Mouse (Mus musculus) kidney, adult 2 months (tissue): ENCODE measurements around the gene Sgtb. TPM values are rescaled to one million over a fixed set of nuclear protein-coding genes. Genes with fewer than 3 reads are reported as not detected.
A peak's percentile ranks its signal among the peaks of the same experiment; 100 is the strongest.

ENCODE experiments used
- DNase-seq: peaks from one replicate; pipeline ENCODE4 v3.0.0; 2021
- H3K27ac ChIP-seq: fragments of 200-500 bp; 2 replicates; pipeline ENCODE4 v1.5.1; 2012; ENCODE audit warnings: low read depth, low read length, control low read depth, inconsistent platforms; ENCODE audit not compliant: insufficient read depth
- H3K27me3 ChIP-seq: fragments of 200-500 bp; replicated peaks from 2 replicates; pipeline ENCODE4 v1.6.1; 2012; ENCODE audit warnings: mild to moderate bottlenecking, moderate library complexity, low read length, inconsistent platforms; ENCODE audit not compliant: control insufficient read depth, insufficient read depth
- H3K36me3 ChIP-seq: fragments of 200-500 bp; 2 replicates; pipeline ENCODE4 v1.6.1; 2012; ENCODE audit warnings: mild to moderate bottlenecking, moderate library complexity, low read length, inconsistent platforms; ENCODE audit not compliant: control insufficient read depth, insufficient read depth
- H3K4me1 ChIP-seq: fragments of 200-500 bp; 2 replicates; pipeline ENCODE4 v1.6.1; 2011; ENCODE audit warnings: low read length; ENCODE audit not compliant: control insufficient read depth, insufficient read depth
- H3K4me3 ChIP-seq: fragments of 200-500 bp; 2 replicates; pipeline ENCODE4 v1.5.1; 2011; ENCODE audit warnings: mild to moderate bottlenecking, low read depth, low read length, control low read depth; ENCODE audit not compliant: insufficient read depth
- CTCF ChIP-seq: fragments of 200-500 bp; conservative IDR thresholded peaks from 2 replicates; pipeline ENCODE4 v1.5.1; 2011; ENCODE audit warnings: low read depth, mild to moderate bottlenecking, control low read depth, low read length, moderate library complexity, mixed read lengths; ENCODE audit not compliant: insufficient read depth, insufficient read length
- POLR2A ChIP-seq: fragments of 200-500 bp; IDR thresholded peaks from one replicate; pipeline ENCODE4 v1.6.1; 2011; ENCODE audit warnings: low read depth, low read length, control low read depth
- WGBS: fragments of 180-500 bp; shearing (Covaris S2); methylation state at CpG from one replicate; pipeline ENCODE4 v1.1.7; 2018; 5-methylcytosine and 5-hydroxymethylcytosine counted together
- polyA plus RNA-seq: library from polyadenylated mRNA; depleted of rRNA; stranded (reverse); fragments of >200 nt; gene quantifications from 2 replicates; pipeline ENCODE4 v1.2.3, GENCODE M21; 2012

The Sgtb gene
- polyA plus RNA-seq, 1 experiment, result 1.3 TPM

GRCm38 (mm10) chr13:104094531-104095385 lies 14.8 kb upstream of the Sgtb start:
- H3K27me3 ChIP-seq, result no peaks in the 10 kb centered on the region
- no peaks in the 10 kb centered on the region for H3K36me3 ChIP-seq
- no peak overlapping the region for H3K27ac ChIP-seq
- H3K4me3 ChIP-seq, result no peak overlapping the region
- TF ChIP-seq POLR2A (no peak), CTCF (no peak)
- DNase-seq, result no peak
- no peaks in the 10 kb centered on the region for H3K4me1 ChIP-seq
- WGBS, result 78% methylated on average over 11 of the region's 11 CpGs

- TF ChIP-seq CTCF (no peak), POLR2A (no peak)
- WGBS, result 88% methylated on average over 7 of the region's 7 CpGs
- H3K27me3 ChIP-seq, result no peaks in the 10 kb centered on the region
- no peak for DNase-seq
- H3K36me3 ChIP-seq, result no peaks in the 10 kb centered on the region
- no peaks in the 10 kb centered on the region for H3K4me1 ChIP-seq
- no peak overlapping the region for H3K4me3 ChIP-seq
- H3K27ac ChIP-seq, result no peak overlapping the region
These were observed 13.6 kb upstream of the Sgtb start for GRCm38 (mm10) chr13:104095955-104096354.

GRCm38 (mm10) chr13:104097190-104097589 lies 12.4 kb upstream of the Sgtb start:
- TF ChIP-seq POLR2A (no peak), CTCF (no peak)
- H3K36me3 ChIP-seq, result no peaks in the 10 kb centered on the region
- H3K27ac ChIP-seq, result no peak overlapping the region
- H3K4me1 ChIP-seq, result no peaks in the 10 kb centered on the region
- WGBS, result 95% methylated on average over 7 of the region's 7 CpGs
- no peaks in the 10 kb centered on the region for H3K27me3 ChIP-seq
- no peak overlapping the region for H3K4me3 ChIP-seq
- DNase-seq, result no peak

DNA sequence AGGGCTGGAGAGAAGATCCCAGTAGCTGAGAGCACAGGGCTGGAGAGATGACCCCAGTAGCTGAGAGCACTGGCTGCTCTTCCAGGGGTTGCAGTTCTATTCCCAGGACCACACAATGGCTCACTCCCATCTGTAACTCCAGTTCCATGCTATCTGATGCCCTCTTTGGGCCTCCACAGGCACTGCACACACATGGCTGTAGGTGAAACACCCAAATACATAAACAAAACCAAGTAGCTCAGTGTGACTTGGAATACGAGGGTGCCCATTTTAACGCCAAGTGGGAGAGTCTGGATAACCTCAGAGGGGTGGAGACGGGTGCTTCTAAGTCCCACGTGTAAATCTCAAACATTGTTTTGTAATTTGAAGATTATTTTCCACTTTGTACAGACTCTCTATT lies 9.1 kb upstream of the Sgtb start:
- Histone ChIP-seq H3K4me3 (no peak overlapping the region), H3K27ac (no peak overlapping the region), H3K36me3 (no peaks in the 10 kb centered on the region), H3K4me1 (no peaks in the 10 kb centered on the region), H3K27me3 (no peaks in the 10 kb centered on the region)
- no peak for DNase-seq
- TF ChIP-seq POLR2A, result no peak
- 0 out of 2 replicates have a peak, but pooled peaks have one; percentile 4 for TF ChIP-seq CTCF
- WGBS, result 92% methylated on average over 4 of the region's 4 CpGs

DNA sequence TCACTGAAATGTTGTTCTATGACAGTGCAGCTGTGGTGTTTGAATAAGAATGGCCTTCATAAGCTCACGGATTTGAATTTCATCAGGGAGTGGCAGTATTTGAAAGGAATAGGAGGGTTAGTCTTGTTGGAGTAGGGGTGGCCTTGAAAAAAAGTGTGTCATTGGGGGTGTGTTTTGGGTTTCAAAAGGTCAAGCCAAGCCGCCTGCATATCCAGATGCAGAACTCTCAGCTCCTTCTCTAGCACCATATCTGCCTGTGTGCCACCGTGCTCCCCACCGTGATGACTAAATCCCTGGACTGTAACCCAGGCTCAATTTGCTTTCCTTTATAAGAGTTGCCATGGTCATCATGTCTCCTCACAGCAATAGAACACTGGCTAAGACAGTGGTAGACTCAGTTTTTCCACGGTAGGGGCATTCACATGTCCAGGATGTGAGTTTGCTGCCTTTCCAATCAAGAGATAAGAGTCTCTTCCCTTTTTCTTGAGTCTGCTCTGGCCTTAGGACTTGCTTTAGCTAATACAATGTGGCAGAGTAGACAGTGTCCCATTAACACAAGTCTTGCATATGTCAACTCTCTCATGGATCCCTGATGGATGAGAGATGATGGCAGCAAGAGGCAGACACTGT lies 7.8 kb upstream of the Sgtb start:
- Histone ChIP-seq H3K4me1 (no peaks in the 10 kb centered on the region), H3K36me3 (no peaks in the 10 kb centered on the region), H3K27ac (no peak overlapping the region), H3K4me3 (no peak overlapping the region), H3K27me3 (no peaks in the 10 kb centered on the region)
- WGBS, result 92% methylated on average over 5 of the region's 5 CpGs
- no peak for DNase-seq
- no peak for TF ChIP-seq CTCF
- TF ChIP-seq POLR2A, result no peak

DNA sequence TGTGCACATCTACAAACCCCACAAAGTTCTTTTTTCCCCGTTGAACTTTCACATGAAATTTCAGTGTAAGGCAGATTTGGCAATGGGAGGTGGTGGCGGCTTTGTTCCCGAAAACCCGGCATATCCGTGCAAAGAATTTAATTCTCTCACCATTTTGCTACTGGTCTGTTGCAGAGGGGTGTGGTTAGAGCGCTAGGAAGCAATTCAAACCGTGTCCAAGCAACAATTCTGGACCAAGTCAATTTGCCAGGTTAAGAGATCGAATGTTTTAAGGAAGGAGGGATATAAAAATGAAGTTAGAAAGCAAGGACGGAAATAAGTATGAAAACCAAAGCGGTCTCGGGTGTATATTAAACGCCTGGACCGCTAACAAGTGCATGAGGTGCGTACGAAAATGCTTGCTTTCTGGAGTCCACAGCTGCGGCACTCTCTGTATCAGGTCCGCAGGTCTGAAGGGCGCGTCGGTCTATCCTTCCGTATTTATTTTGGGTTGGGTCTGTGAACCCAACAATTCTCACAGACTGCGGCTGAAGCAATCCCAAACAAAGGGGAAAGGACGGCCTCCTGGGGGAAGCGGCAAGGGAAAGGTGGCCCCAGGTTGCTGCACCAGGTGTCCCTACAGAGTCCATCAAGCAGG lies 772 bp upstream of the Sgtb start:
- peak overlapping the region; percentile 39; the same call in 1 of the 2 replicates for H3K27ac ChIP-seq

More for the DNA sequence above, 772 bp upstream of the Sgtb start:
- TF ChIP-seq POLR2A (no peak), CTCF (no peak)
- peak; percentile 15 for DNase-seq
- WGBS, result under 1% methylated on average over 24 of the region's 24 CpGs
- H3K4me3 ChIP-seq, result peak overlapping the region; percentile 79
- H3K4me1 ChIP-seq, result peaks cover 3% of the 10 kb centered on the region; the same call in 1 of the 2 replicates
- no peaks in the 10 kb centered on the region for H3K27me3 ChIP-seq
- H3K36me3 ChIP-seq, result no peaks in the 10 kb centered on the region
